Mouse (Mus musculus) MEL (cell line): ENCODE measurements at regions not wholly inside any gene's neighbourhood (a gene's known extent, or its start where the extent isn't known, plus 50 kb on each side); places are given as distances from the start of the nearest gene placed in this dataset.

Experiments used
- GATA1 ChIP-seq: IDR thresholded peaks from 2 replicates; pipeline ENCODE4 v1.6.1; 2011; ENCODE audit warnings: low read depth, low read length, improper control_type of control experiment
- MAZ ChIP-seq: IDR thresholded peaks from 2 replicates; pipeline ENCODE4 v1.6.1; 2012; ENCODE audit warnings: low read depth, mild to moderate bottlenecking, inconsistent platforms, low read length, improper control_type of control experiment
- POLR2A ChIP-seq, 2 experiments: IDR thresholded peaks; 2 replicates each; pipeline ENCODE4 v1.6.1; 2011 to 2012; ENCODE audit warnings: low read length in 2 of 2, mild to moderate bottlenecking in 2 of 2, control low read depth in 1 of 2, improper control_type of control experiment in 1 of 2, low read depth in 1 of 2, moderate library complexity in 1 of 2; ENCODE audit not compliant: control insufficient read depth in 1 of 2, insufficient read depth in 1 of 2, poor library complexity in 1 of 2

DNA sequence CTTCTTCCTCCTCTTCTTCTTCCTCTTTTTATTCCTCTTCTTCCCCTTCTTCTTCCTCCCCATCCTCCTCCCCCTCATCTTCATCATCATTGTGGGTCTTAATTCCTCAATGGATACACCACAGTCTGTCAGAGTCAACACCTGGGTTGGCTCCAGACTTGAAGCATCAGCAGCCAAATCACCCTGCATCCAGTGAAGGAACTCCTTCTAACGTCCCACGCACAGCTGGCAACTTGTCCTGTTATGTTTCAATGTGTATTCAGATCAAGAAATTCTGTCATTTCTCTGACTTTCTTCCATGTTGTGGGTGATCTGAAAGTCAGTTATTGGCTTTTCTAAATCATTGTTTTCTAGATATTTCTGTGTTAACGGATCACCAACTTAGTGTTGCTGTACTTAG, 312.9 kb downstream of the Ptpru start:
- no peak for TF ChIP-seq POLR2A (IDR thresholded peaks at IDR 0.05; ENCODE audit: control insufficient read depth in 1 of 2, insufficient read depth in 1 of 2, low read depth in 1 of 2, low read length in 2 of 2, poor library complexity in 1 of 2)
- TF ChIP-seq GATA1, result no peak
- no peak for TF ChIP-seq MAZ
